Mouse (Mus musculus) lung, embryonic 15.5 days (tissue): Measurements from ENCODE around the gene Rapgef6. TPM values are rescaled to one million over a fixed set of nuclear protein-coding genes. Genes with fewer than 3 reads are reported as not detected.

Experiments used
- ATAC-seq: fragments of 200-750 bp; cut with Nextera tagmentation; 2 replicates; pipeline ENCODE4 v1.8.0; 2017; ENCODE audit warnings: moderate number of reproducible peaks, borderline replicate concordance; ENCODE audit not compliant: low FRiP score, low TSS enrichment; ENCODE audit errors: extremely low read depth
- H3K27ac ChIP-seq: fragments of 300-500 bp; sonication (generic); 2 replicates; pipeline ENCODE4 v1.5.1; 2015; ENCODE audit warnings: moderate library complexity, mild to moderate bottlenecking, inconsistent platforms
- H3K27me3 ChIP-seq: fragments of 300-500 bp; sonication (generic); 2 replicates; pipeline ENCODE4 v1.6.1; 2015; ENCODE audit warnings: inconsistent platforms
- H3K36me3 ChIP-seq: fragments of 300-500 bp; sonication (generic); 2 replicates; pipeline ENCODE4 v1.6.1; 2015; ENCODE audit warnings: inconsistent platforms
- H3K4me1 ChIP-seq: fragments of 300-500 bp; sonication (generic); 2 replicates; pipeline ENCODE4 v1.6.1; 2015; ENCODE audit warnings: inconsistent platforms
- H3K4me2 ChIP-seq: fragments of 300-500 bp; sonication (generic); 2 replicates; pipeline ENCODE4 v1.6.1; 2015; ENCODE audit warnings: inconsistent platforms, mild to moderate bottlenecking, moderate library complexity
- H3K4me3 ChIP-seq: fragments of 300-500 bp; sonication (generic); 2 replicates; pipeline ENCODE4 v1.5.1; 2015; ENCODE audit warnings: mild to moderate bottlenecking, inconsistent platforms
- H3K9ac ChIP-seq: fragments of 300-500 bp; sonication (generic); 2 replicates; pipeline ENCODE4 v1.6.1; 2015; ENCODE audit warnings: inconsistent platforms
- H3K9me3 ChIP-seq: fragments of 300-500 bp; sonication (generic); 2 replicates; pipeline ENCODE4 v1.6.1; 2016; ENCODE audit warnings: inconsistent platforms
- WGBS: fragments of 180-500 bp; shearing (Covaris S2); methylation state at CpG from one replicate; pipeline ENCODE4 v1.1.7; 2015; 5-methylcytosine and 5-hydroxymethylcytosine counted together
- polyA plus RNA-seq: library from polyadenylated mRNA; unstranded; fragments of >200 nt; fragmentation: Nextera tagmentation; extraction: Ambion mirVana; gene quantifications from 2 replicates; pipeline ENCODE4 v1.2.1, GENCODE M21; 2015

The Rapgef6 gene
- polyA plus RNA-seq, 1 experiment from 2014 or later, result 37.4 TPM

DNA sequence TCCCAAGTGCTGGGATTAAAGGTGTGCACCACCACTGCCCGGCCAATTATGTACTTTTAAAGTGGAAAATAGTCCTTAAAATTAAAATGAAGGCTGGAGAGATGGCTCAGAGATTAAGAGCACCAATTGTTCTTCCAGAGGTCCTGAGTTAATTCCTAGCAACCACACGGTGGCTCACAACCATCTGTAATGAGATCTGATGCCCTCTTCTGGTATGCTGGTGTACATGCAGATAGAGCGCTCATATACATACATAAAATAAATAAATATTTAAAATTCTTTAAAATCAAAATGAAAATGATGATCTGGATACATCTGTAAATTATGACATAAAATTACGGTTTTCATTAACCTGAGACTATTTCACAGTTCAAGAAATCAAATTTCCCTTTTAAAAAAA, 123.8 kb downstream of the Rapgef6 start:
- Histone ChIP-seq H3K36me3 (peaks cover 20% of the 10 kb centered on the region; the same call in 1 of the 2 replicates), H3K4me1 (no peaks in the 10 kb centered on the region), H3K4me3 (no peak overlapping the region), H3K4me2 (no peak overlapping the region), H3K27ac (no peak overlapping the region), H3K9me3 (no peaks in the 10 kb centered on the region), H3K27me3 (no peaks in the 10 kb centered on the region), H3K9ac (no peak overlapping the region)
- WGBS, result 96% methylated on average over 4 of the region's 4 CpGs
- no peak for ATAC-seq

DNA sequence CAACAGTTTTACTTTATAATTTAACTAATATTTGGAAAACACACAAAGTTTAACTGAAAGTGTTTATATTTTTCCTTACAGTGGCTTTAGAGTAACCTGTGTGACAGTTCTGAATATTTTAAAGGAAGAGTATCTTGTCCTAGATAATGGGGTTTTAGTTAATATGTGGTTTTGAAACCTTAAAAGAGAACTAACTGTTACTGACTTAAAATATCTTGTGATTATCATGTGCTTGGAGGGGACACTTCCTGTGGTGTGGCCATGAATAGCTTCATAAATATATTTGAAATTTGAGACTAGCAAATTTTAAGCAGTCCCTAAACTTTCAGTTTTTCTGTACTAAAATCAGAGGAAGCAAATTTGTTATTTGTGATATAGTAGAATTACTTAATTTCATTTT, 125.9 kb downstream of the Rapgef6 start:
- no peaks in the 10 kb centered on the region for H3K9me3 ChIP-seq
- H3K27me3 ChIP-seq, result no peaks in the 10 kb centered on the region
- no peaks in the 10 kb centered on the region for H3K4me1 ChIP-seq
- peaks cover 12% of the 10 kb centered on the region; the same call in 1 of the 2 replicates for H3K36me3 ChIP-seq
- no peak for ATAC-seq
- H3K4me2 ChIP-seq, result no peak overlapping the region
- H3K4me3 ChIP-seq, result no peak overlapping the region
- no peak overlapping the region for H3K27ac ChIP-seq
- no peak overlapping the region for H3K9ac ChIP-seq

DNA sequence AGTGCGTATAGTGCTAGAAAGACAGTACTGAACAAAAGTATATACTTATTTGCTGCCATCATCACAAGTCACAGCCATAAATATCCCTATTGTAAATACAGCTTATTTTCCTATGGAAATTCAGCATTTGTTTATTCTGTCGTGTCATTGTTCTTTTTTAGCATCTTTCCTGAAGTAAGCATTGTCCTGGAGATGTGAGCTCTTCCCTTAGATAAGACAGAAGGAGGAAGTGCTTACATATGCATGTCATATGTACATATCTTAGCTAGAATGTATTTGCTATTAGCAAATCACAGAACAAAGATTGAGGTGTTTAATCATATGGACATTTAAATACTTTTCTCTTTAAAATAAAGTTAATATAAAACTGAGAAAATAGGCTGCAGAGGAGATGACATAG, 132.8 kb downstream of the Rapgef6 start:
- Histone ChIP-seq H3K27me3 (no peaks in the 10 kb centered on the region), H3K4me3 (no peak overlapping the region), H3K36me3 (peaks cover 15% of the 10 kb centered on the region; the same call in 1 of the 2 replicates), H3K9me3 (no peaks in the 10 kb centered on the region), H3K4me1 (no peaks in the 10 kb centered on the region), H3K9ac (no peak overlapping the region), H3K4me2 (no peak overlapping the region), H3K27ac (no peak overlapping the region)
- WGBS, result 76% methylated on average over 2 of the region's 2 CpGs
- ATAC-seq, result no peak

DNA sequence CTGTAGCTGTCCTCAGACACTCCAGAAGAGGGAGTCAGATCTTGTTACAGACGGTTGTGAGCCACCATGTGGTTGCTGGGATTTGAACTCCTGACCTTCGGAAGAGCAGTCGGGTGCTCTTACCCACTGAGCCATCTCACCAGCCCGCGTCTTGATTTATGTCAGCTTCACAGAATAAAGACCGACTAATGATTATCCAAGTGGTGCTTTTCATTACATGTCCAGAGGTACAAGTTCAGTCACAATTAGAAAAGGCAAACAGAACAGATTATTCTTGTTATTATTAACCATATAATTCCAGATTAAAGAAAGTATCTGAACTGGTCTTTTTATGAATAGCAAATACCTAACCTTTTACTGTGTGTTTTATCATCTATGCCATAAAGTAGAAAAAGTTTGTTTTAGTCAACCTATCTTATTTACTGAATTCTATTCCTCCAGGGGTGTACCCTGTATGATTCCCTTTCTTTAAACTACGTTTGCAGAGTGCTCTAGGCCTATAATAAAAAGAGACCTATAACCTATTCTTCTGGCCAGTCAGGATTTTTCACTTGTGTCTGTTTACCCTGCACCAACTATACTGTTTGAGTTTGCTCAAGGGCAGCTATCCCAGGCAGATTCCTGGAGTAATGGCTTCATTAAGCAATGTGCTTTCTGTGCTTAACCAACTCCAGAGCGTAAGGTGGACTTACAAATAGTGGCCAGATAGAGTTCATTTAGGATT, 151.1 kb downstream of the Rapgef6 start:
- H3K4me1 ChIP-seq, result no peaks in the 10 kb centered on the region
- H3K4me3 ChIP-seq, result no peak overlapping the region
- WGBS, result 55% methylated on average over 8 of the region's 8 CpGs
- H3K36me3 ChIP-seq, result peaks cover 9% of the 10 kb centered on the region; the same call in 1 of the 2 replicates
- no peaks in the 10 kb centered on the region for H3K27me3 ChIP-seq
- H3K9me3 ChIP-seq, result no peaks in the 10 kb centered on the region
- H3K27ac ChIP-seq, result no peak overlapping the region
- ATAC-seq, result no peak
- no peak overlapping the region for H3K4me2 ChIP-seq
- no peak overlapping the region for H3K9ac ChIP-seq

DNA sequence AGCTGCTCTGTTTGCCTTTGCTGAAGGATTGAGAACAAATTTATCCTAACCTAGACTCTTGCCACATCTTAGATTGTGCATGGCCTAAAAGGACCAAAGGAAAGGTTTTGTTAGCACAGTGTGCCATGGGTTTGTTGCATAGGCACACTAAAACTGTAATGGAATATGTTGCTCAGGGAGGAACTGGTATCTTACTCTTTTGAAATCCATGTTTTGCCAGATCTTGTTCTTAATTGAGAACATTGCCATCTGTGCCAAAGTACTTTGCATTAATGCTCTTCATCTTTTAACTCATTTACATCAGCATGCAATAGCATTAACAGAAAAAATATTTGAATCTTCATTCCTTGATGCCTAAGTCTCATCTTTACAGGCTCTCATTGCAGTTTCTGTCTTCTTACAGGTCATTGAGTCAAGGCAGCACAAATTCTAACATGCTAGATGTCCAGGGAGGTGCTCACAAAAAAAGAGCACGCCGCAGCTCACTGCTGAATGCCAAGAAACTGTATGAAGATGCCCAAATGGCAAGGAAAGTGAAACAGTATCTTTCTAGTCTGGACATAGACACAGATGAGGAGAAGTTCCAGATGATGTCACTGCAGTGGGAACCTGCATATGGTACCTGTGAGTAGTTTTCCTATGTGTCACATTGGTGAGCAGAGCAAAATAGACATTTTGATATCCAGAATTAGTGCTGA, 153.3 kb downstream of the Rapgef6 start:
- H3K36me3 ChIP-seq, result peaks cover 23% of the 10 kb centered on the region
- no peaks in the 10 kb centered on the region for H3K4me1 ChIP-seq
- no peaks in the 10 kb centered on the region for H3K9me3 ChIP-seq
- H3K27ac ChIP-seq, result no peak overlapping the region
- H3K9ac ChIP-seq, result no peak overlapping the region
- no peak overlapping the region for H3K4me2 ChIP-seq
- no peak overlapping the region for H3K4me3 ChIP-seq
- no peaks in the 10 kb centered on the region for H3K27me3 ChIP-seq
- 99% methylated on average over 2 of the region's 2 CpGs for WGBS
- ATAC-seq, result no peak

DNA sequence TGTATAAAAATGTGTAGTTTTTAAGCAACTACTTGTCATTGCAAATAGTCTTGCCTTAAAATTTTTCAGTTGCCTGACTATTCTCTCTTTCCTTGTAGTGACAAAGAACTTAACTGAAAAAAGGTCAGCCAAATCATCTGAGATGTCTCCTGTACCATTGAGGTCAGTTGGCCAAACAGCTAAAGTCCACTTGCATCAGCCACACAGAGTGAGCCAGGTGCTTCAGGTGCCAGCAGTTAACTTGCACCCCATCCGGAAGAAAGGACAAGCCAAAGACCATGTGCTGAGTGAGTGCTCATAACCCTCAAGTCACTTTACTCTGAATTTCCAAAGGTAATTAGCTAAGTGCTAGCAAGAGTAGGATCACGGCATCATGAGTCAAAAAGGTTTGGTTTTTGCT, 156.5 kb downstream of the Rapgef6 start:
- ATAC-seq, result no peak
- no peak overlapping the region for H3K9ac ChIP-seq
- H3K4me2 ChIP-seq, result no peak overlapping the region
- no peaks in the 10 kb centered on the region for H3K4me1 ChIP-seq
- no peak overlapping the region for H3K27ac ChIP-seq
- 91% methylated on average over 2 of the region's 2 CpGs for WGBS
- H3K36me3 ChIP-seq, result peaks cover 31% of the 10 kb centered on the region
- no peaks in the 10 kb centered on the region for H3K9me3 ChIP-seq
- H3K4me3 ChIP-seq, result no peak overlapping the region
- no peaks in the 10 kb centered on the region for H3K27me3 ChIP-seq

DNA sequence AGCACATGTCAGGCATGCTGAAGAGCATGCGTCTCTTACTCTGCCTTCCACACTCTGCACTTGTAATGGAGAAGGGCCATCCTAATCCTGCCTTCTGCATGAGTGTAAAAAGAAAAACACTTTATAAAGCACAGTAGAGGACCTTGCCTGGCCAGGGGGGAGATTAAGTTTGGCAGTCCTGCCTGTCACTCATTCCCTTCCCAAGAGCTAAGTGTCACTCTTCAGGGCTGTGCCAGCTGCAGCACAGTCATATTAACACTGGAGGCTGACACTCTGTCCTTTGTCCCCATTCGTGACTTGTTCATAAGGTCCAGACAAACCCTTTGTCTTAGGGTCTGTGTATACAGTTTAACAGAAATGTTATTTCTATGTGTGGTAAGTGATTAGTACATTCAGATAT, 162.2 kb downstream of the Rapgef6 start:
- WGBS, result 82% methylated on average over 2 of the region's 2 CpGs
- H3K4me2 ChIP-seq, result no peak overlapping the region
- no peak overlapping the region for H3K9ac ChIP-seq
- no peak for ATAC-seq
- H3K4me1 ChIP-seq, result no peaks in the 10 kb centered on the region
- H3K27me3 ChIP-seq, result no peaks in the 10 kb centered on the region
- peaks cover 29% of the 10 kb centered on the region for H3K36me3 ChIP-seq
- no peaks in the 10 kb centered on the region for H3K9me3 ChIP-seq
- H3K27ac ChIP-seq, result no peak overlapping the region
- no peak overlapping the region for H3K4me3 ChIP-seq

DNA sequence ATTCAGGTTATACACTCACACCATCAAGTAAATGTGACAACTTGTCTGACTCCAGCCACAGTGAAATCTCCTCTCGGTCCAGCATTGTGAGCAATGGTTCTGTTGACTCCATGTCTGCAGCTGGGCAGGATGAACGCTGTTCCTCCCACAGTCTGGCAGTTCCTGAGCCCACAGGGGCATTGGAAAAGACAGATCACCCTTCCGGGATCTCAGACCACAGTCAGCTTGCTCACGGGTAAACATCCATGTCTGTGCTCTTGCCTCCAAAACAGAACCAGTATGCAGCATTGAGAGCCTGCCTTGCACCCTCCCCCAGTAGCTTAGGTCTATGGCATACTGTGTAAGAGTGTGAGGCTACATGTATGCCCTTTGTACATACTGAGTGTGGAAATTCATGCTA, 167.5 kb downstream of the Rapgef6 start:
- Histone ChIP-seq H3K4me1 (no peaks in the 10 kb centered on the region), H3K27ac (no peak overlapping the region), H3K9me3 (no peaks in the 10 kb centered on the region), H3K4me2 (no peak overlapping the region), H3K4me3 (no peak overlapping the region), H3K9ac (no peak overlapping the region), H3K27me3 (no peaks in the 10 kb centered on the region), H3K36me3 (peaks cover 27% of the 10 kb centered on the region)
- ATAC-seq, result no peak
- 80% methylated on average over 4 of the region's 4 CpGs for WGBS

DNA sequence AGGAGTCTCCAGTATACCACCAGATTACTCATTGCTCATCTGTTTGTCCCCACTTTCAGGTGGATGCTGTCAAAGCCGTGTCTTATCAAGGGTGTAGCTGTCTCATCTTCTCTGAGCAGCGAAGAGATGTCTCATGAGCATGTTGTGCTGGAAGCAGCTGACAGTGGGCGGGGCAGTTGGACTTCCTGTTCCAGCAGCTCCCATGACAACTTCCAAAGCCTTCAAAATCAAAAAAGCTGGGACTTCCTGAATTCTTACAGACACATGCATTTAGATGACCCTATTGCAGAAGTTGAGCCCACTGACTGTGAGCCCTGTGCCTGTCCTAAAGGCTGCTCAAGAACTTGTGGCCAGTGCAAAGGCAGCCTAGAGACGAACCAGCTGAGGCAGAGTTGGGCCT, 168.5 kb downstream of the Rapgef6 start:
- WGBS, result 72% methylated on average over 4 of the region's 4 CpGs
- Histone ChIP-seq H3K27me3 (no peaks in the 10 kb centered on the region), H3K4me1 (no peaks in the 10 kb centered on the region), H3K36me3 (peaks cover 28% of the 10 kb centered on the region), H3K9me3 (no peaks in the 10 kb centered on the region), H3K4me3 (no peak overlapping the region), H3K9ac (no peak overlapping the region), H3K4me2 (no peak overlapping the region), H3K27ac (no peak overlapping the region)
- ATAC-seq, result no peak

DNA sequence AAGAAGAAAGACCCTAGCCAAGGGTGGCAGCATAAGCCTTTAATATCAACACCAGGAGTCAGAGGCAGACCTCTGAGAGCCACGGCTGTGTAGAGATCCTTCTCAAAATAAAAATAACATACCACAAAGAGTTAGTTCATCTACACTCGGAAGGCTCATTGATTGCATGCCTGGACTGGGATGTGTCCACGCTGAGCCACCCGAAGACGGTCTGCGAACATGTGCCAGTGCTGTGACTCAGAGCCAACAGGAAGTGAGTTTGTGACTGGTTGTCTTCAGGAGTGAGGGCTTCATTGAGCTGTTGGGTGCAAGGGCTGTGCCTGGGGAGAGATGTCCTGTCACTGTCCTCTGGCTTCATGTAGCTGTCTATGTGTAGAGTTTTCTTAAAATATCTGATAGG, 171.0 kb downstream of the Rapgef6 start:
- no peak for ATAC-seq

DNA sequence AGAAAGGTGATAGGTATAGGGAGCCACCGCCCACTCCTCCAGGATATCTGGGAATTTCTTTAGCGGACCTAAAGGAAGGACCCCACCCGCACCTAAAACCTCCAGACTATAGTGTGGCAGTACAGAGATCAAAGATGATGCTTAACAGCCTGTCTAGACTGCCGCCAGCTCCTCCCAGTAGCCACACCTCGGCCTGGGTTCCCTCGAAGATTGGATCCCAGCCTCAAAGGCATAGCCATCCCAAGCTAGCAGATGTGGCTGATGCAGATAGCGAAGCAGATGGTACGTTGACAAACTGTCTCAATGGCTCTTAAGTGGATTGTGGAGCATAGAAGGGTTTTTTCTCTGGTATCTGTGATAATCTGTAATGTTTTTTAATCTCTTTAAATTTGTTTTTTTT, 171.6 kb downstream of the Rapgef6 start:
- H3K4me1 ChIP-seq, result no peaks in the 10 kb centered on the region
- ATAC-seq, result no peak
- no peak overlapping the region for H3K4me3 ChIP-seq
- peaks cover 39% of the 10 kb centered on the region for H3K36me3 ChIP-seq
- H3K27ac ChIP-seq, result no peak overlapping the region
- no peaks in the 10 kb centered on the region for H3K9me3 ChIP-seq
- no peak overlapping the region for H3K9ac ChIP-seq
- no peak overlapping the region for H3K4me2 ChIP-seq
- no peaks in the 10 kb centered on the region for H3K27me3 ChIP-seq
- 76% methylated on average over 8 of the region's 8 CpGs for WGBS

More for the DNA sequence above, 171.0 kb downstream of the Rapgef6 start:
- H3K27ac ChIP-seq, result no peak overlapping the region
- no peaks in the 10 kb centered on the region for H3K9me3 ChIP-seq
- H3K4me3 ChIP-seq, result no peak overlapping the region
- WGBS, result 85% methylated on average over 6 of the region's 6 CpGs
- no peaks in the 10 kb centered on the region for H3K27me3 ChIP-seq
- H3K36me3 ChIP-seq, result peaks cover 39% of the 10 kb centered on the region
- H3K4me1 ChIP-seq, result no peaks in the 10 kb centered on the region
- H3K9ac ChIP-seq, result no peak overlapping the region
- no peak overlapping the region for H3K4me2 ChIP-seq

DNA sequence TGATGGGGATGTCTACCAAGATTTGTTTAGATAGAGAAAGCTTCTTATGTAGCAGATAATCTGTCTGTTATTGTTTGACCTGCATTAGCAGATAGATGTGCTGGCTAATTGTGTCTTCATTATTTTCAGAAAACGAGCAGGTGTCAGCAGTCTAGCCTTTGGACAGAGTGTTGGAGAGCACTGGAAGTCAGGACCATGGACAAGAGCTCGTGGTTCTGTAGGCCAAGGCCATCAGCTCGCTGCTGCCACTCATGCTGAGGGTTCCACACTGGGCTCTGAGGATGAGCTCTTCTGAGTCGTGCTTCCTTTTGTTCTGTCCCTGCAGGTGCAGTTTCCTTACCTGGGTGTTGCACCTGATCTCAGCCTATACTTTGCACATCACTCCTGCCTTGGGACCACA, 173.3 kb downstream of the Rapgef6 start:
- no peaks in the 10 kb centered on the region for H3K9me3 ChIP-seq
- no peak overlapping the region for H3K9ac ChIP-seq
- H3K27me3 ChIP-seq, result no peaks in the 10 kb centered on the region
- no peak for ATAC-seq
- H3K4me1 ChIP-seq, result no peaks in the 10 kb centered on the region
- H3K27ac ChIP-seq, result no peak overlapping the region
- H3K36me3 ChIP-seq, result peaks cover 39% of the 10 kb centered on the region
- H3K4me3 ChIP-seq, result no peak overlapping the region
- WGBS, result 58% methylated on average over 4 of the region's 4 CpGs
- H3K4me2 ChIP-seq, result no peak overlapping the region
